Mouse (Mus musculus) layer of hippocampus, adult 2 months (tissue): ENCODE results near the gene Fli1. TPM values are rescaled to one million over a fixed set of nuclear protein-coding genes. Genes with fewer than 3 reads are reported as not detected.

Experiments
- DNase-seq, 2 experiments: peaks; one replicate each; pipeline ENCODE4 v3.0.0; 2022; ENCODE audit warnings: low spot score in 2 of 2
- H3K27ac ChIP-seq: fragments of 200-600 bp; 2 replicates; pipeline ENCODE4 v1.8.1; 2022
- H3K4me3 ChIP-seq: fragments of 200-600 bp; 2 replicates; pipeline ENCODE4 v1.8.1; 2022; ENCODE audit warnings: mild to moderate bottlenecking
- CTCF ChIP-seq: fragments of 200-600 bp; conservative IDR thresholded peaks from 2 replicates; pipeline ENCODE4 v1.8.1; 2022; ENCODE audit warnings: antibody characterized with exemption, mild to moderate bottlenecking, moderate library complexity
- total RNA-seq, 2 experiments: library from RNA; stranded (reverse); gene quantifications; 2 replicates each; pipeline ENCODE4 v1.2.3; 2021

Gene Fli1
- total RNA-seq, 2 experiments from 2014 or later: 4.0 to 4.3 TPM

DNA sequence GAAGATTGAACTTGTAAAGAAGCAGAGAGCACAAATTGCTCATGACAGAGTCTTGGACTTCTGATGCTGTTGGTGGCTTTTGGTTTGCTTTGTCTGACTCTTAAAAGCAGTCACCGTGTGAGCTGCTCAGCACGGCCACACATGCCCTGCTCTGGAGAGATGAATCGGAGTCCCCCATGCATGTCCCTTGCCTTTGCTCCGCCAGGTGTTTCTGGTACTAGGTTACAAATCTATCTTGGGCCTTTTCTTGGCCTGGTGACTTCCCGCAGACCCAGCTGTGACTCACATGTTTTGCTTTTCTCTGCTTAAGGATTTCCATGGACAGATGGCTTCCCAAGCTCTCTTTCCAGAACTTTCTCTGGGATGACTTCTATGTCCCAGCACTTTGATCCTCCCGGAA is 169.0 kb downstream of the Fli1 start:
- H3K27ac ChIP-seq: no peak overlapping the region
- no peak for DNase-seq
- TF ChIP-seq CTCF: no peak
- H3K4me3 ChIP-seq: no peak overlapping the region

Other genes starting within 250 kb of the Fli1 start
- under 1 TPM; 0.25 to 0.36 TPM for gene Kcnj5, start 198.5 kb downstream of the Fli1 start, total RNA-seq
- not detected for gene Kcnj1, start 170.4 kb downstream of the Fli1 start, total RNA-seq
- gene Ets1, start 93.4 kb upstream of the Fli1 start, total RNA-seq: 10 to 100 TPM in 1 of 2 experiments, 1 to 10 TPM in 1; 9.9 to 12.2 TPM